In the genomic region with DNA sequence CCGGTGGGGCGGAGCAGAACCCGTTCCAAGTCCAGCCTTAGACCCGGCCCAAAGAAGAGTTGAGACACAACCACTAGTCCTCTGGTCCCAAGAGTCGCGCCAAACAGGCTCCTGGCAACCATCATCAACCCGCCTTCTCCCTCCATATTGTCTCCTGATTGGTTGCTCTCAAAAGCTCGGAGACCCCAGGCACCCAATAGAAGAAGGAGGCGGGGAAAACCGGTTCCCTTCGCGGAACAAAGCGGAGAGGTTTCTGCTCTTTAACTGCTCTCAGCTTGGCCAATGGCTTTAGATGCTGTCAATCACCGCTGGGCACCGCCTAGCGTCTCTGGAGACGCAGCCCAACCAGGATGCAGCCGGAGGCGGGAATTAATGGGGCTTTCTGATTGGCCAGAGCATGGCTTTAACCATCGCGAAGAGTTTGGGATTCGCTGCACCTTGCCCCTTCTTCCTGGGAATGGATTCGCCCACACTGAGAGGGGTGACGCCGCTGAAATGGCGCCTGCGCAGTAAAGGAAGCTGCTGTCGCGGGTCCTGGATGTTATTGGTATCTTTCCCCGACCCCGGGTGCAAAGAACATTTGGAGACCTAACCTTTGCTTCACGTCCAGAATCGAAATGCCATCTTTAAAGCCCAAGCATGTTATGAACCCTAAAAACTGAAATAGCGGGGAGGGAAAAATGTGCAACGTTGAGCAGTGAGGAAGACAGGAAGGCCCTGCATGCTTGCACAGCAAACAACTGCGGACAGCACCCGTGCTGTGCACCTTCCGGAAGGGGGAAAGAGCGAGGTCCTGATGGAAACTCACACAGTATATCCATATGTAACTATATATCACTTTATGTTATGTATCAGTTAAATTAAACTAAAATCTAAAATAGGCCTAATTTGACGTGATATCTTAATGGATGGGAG, we compare ENCODE assay signal across 8 mouse cellular contexts. TPM values are rescaled to one million over a fixed set of nuclear protein-coding genes. Genes with fewer than 3 reads are reported as not detected.
A peak's percentile ranks its signal among the peaks of the same experiment; 100 is the strongest.
DNase-seq lines count a peak whose midpoint lies in the region; ATAC-seq lines count a peak whose summit lies in the region.

A gene (minus strand): TSS at position 136 of the 915 bp plus-strand sequence.

- peak; percentile 97 for DNase-seq in WW6 (ENCODE audit: low read depth, low spot score)
- peak; percentile 87 to 95 for DNase-seq in cerebellum, postnatal 4 days (ENCODE audit: low spot score in 2 of 2)
- DNase-seq in gastrocnemius, adult 18-20 months (ENCODE audit: low spot score), result peak; percentile 99
- peak; percentile 95 to 99 for DNase-seq in left cerebral cortex, adult 18-20 months (ENCODE audit: low spot score in 2 of 2)
- peak; percentile 99 for DNase-seq in right cerebral cortex, adult 18-20 months
- DNase-seq in urinary bladder, postnatal 10 days (ENCODE audit: low spot score), result peak; percentile 85

- WGBS in hindbrain, embryonic 16.5 days, result 1% methylated on average over 40 of the region's 40 CpGs
- WGBS in macrophage (ENCODE audit: missing documents), result 3% methylated on average over 40 of the region's 40 CpGs

- H3K4me2 ChIP-seq in hindbrain, embryonic 16.5 days (ENCODE audit: low read length), result peak within 1 kb of the TSS; percentile 94

- no peaks in the 10 kb centered on the region for H3K79me2 ChIP-seq in macrophage (ENCODE audit: inconsistent target)

- H3K4me1 ChIP-seq in hindbrain, embryonic 16.5 days (ENCODE audit: control insufficient read depth, insufficient read depth, low read depth, low read length), result peaks cover 21% of the 10 kb centered on the region

- peak within 1 kb of the TSS; percentile 60 for H3K27ac ChIP-seq in hindbrain, embryonic 16.5 days (ENCODE audit: low read depth, low read length)
- peak within 1 kb of the TSS; percentile 60 for H3K27ac ChIP-seq in macrophage

- peak; percentile 98 for ATAC-seq in hindbrain, embryonic 16.5 days

- peak within 1 kb of the TSS; percentile 78 for H3K9ac ChIP-seq in hindbrain, embryonic 16.5 days (ENCODE audit: low read depth, low read length)

- no peaks in the 10 kb centered on the region for H3K27me3 ChIP-seq in hindbrain, embryonic 16.5 days (replicated peaks; ENCODE audit: control insufficient read depth, insufficient read depth, low read length)

- peak within 1 kb of the TSS; percentile 71 for H3K4me3 ChIP-seq in hindbrain, embryonic 16.5 days (ENCODE audit: low read length)
- peak within 1 kb of the TSS; percentile 82 for H3K4me3 ChIP-seq in macrophage (ENCODE audit: inconsistent target)

- no peaks in the 10 kb centered on the region for H3K36me3 ChIP-seq in hindbrain, embryonic 16.5 days (ENCODE audit: control insufficient read depth, insufficient read depth, low read length)
- no peaks in the 10 kb centered on the region for H3K36me3 ChIP-seq in macrophage (ENCODE audit: inconsistent target)

- no peaks in the 10 kb centered on the region for H3K9me3 ChIP-seq in hindbrain, embryonic 16.5 days (ENCODE audit: control insufficient read depth, low read length)

RNA-seq across cellular contexts. Expression of the gene that starts here (rescaled TPM):
- total RNA-seq in gastrocnemius, adult 18-20 months (2021), result 10 to 100 TPM; 11.5 to 16.6 TPM
- polyA plus RNA-seq in hindbrain, embryonic 16.5 days (2015; fragmentation: Nextera tagmentation; extraction: Ambion mirVana), result 108 and 111 TPM in 2 replicates
- 10 to 100 TPM; 28.6 to 30.7 TPM for total RNA-seq in left cerebral cortex, adult 18-20 months (2021)
- total RNA-seq in macrophage (2018; cell fraction: chromatin; rRNA removed), result 10 to 100 TPM in 2 of 26 experiments, 1 to 10 TPM in 20, under 1 TPM in 1, not detected in 3; 0.41 to 12.5 (median 4.6) TPM
- total RNA-seq in macrophage (2018; cell fraction: cytosol; rRNA removed), result 10 to 100 TPM; 10.7 to 19.4 (median 15.1) TPM
- total RNA-seq in macrophage (2018; cell fraction: nucleus; rRNA removed), result 10 to 100 TPM in 1 of 26 experiments, 1 to 10 TPM in 25; 1.8 to 10.8 (median 5.5) TPM
- polyA plus RNA-seq in macrophage (2018), result 12.6 to 19.9 TPM (median 13.4 TPM) in 3 replicates

Comparison
In these comparisons a context has a peak if more than half of its experiments do, and no peak if none do; other contexts are left out.
1. Peak in every context shown above with its lines: DNase-seq, ATAC-seq, H3K4me3 ChIP-seq and H3K27ac ChIP-seq.